Mouse (Mus musculus) MEL (cell line): ENCODE measurements around the gene Nubp2. TPM values are rescaled to one million over a fixed set of nuclear protein-coding genes. Genes with fewer than 3 reads are reported as not detected.

Experiments
- DNase-seq: peaks from one replicate; pipeline ENCODE4 v3.0.0; 2011; ENCODE audit warnings: low read depth, low spot score
- H3K27ac ChIP-seq: 2 replicates; pipeline ENCODE4 v1.5.1; 2012; ENCODE audit warnings: low read depth, mild to moderate bottlenecking, control low read depth, low read length, moderate library complexity; ENCODE audit not compliant: control insufficient read depth
- H3K27me3 ChIP-seq, 2 experiments: fragments of 150-350 bp in 1 of 2; sonication (generic) in 1 of 2; 2 replicates each; pipeline ENCODE4 v1.6.1; 2012; ENCODE audit warnings: low read length in 2 of 2, mild to moderate bottlenecking in 2 of 2, improper control_type of control experiment in 1 of 2, moderate library complexity in 1 of 2; ENCODE audit not compliant: insufficient read depth in 2 of 2, control insufficient read depth in 1 of 2
- H3K36me3 ChIP-seq, 2 experiments: 2 replicates each; pipeline ENCODE4 v1.6.1; 2012 to 2014; ENCODE audit warnings: low read length in 2 of 2, improper control_type of control experiment in 1 of 2, inconsistent platforms in 1 of 2, mild to moderate bottlenecking in 1 of 2; ENCODE audit not compliant: insufficient read depth in 2 of 2, control insufficient read depth in 1 of 2
- H3K4me1 ChIP-seq, 2 experiments: fragments of 150-350 bp in 1 of 2; sonication (generic) in 1 of 2; 2 replicates each; pipeline ENCODE4 v1.6.1; 2012; ENCODE audit warnings: low read length in 2 of 2, improper control_type of control experiment in 1 of 2, mild to moderate bottlenecking in 1 of 2; ENCODE audit not compliant: insufficient read depth in 2 of 2, control insufficient read depth in 1 of 2
- H3K4me3 ChIP-seq, 2 experiments: fragments of 150-350 bp in 1 of 2; sonication (generic) in 1 of 2; 2 replicates each; pipeline ENCODE4 v1.5.1; 2012; ENCODE audit warnings: low read depth in 2 of 2, low read length in 2 of 2, mild to moderate bottlenecking in 2 of 2, moderate library complexity in 2 of 2, control low read depth in 1 of 2, improper control_type of control experiment in 1 of 2; ENCODE audit not compliant: control insufficient read depth in 1 of 2, insufficient read depth in 1 of 2
- H3K79me2 ChIP-seq: 2 replicates; pipeline ENCODE4 v1.6.1; 2012; ENCODE audit warnings: mild to moderate bottlenecking, low read length, moderate library complexity; ENCODE audit not compliant: control insufficient read depth, poor library complexity, insufficient read depth
- H3K9ac ChIP-seq: 2 replicates; pipeline ENCODE4 v1.6.1; 2012; ENCODE audit warnings: low read depth, mild to moderate bottlenecking, control low read depth, low read length, moderate library complexity; ENCODE audit not compliant: control insufficient read depth, poor library complexity, severe bottlenecking
- H3K9me3 ChIP-seq: fragments of 150-350 bp; sonication (generic); replicated peaks from 2 replicates; pipeline ENCODE4 v1.6.1; 2012; ENCODE audit warnings: mild to moderate bottlenecking, low read length, improper control_type of control experiment, moderate library complexity; ENCODE audit not compliant: insufficient read depth
- E2F4 ChIP-seq: IDR thresholded peaks from 2 replicates; pipeline ENCODE4 v1.6.1; 2011; ENCODE audit warnings: low read depth, low read length, improper control_type of control experiment, borderline replicate concordance
- EP300 ChIP-seq, 2 experiments: IDR thresholded peaks; 2 replicates each; pipeline ENCODE4 v1.6.1; 2011; ENCODE audit warnings: improper control_type of control experiment in 2 of 2, low read length in 2 of 2, low read depth in 1 of 2, mild to moderate bottlenecking in 1 of 2
- ETS1 ChIP-seq: IDR thresholded peaks from 2 replicates; pipeline ENCODE4 v1.6.1; 2012; ENCODE audit warnings: low read depth, mild to moderate bottlenecking, inconsistent platforms, low read length, improper control_type of control experiment, moderate library complexity
- GABPA ChIP-seq: IDR thresholded peaks from 2 replicates; pipeline ENCODE4 v1.6.1; 2012; ENCODE audit warnings: low read depth, mild to moderate bottlenecking, inconsistent platforms, low read length, improper control_type of control experiment, moderate library complexity
- GATA1 ChIP-seq: IDR thresholded peaks from 2 replicates; pipeline ENCODE4 v1.6.1; 2011; ENCODE audit warnings: low read depth, low read length, improper control_type of control experiment
- HCFC1 ChIP-seq: IDR thresholded peaks from 2 replicates; pipeline ENCODE4 v1.6.1; 2012; ENCODE audit warnings: low read depth, mild to moderate bottlenecking, inconsistent platforms, low read length, improper control_type of control experiment, moderate library complexity
- MAZ ChIP-seq: IDR thresholded peaks from 2 replicates; pipeline ENCODE4 v1.6.1; 2012; ENCODE audit warnings: low read depth, mild to moderate bottlenecking, inconsistent platforms, low read length, improper control_type of control experiment
- MYB ChIP-seq: IDR thresholded peaks from 2 replicates; pipeline ENCODE4 v1.6.1; 2011; ENCODE audit warnings: mild to moderate bottlenecking, low read depth, low read length, improper control_type of control experiment
- MYC ChIP-seq: IDR thresholded peaks from 2 replicates; pipeline ENCODE4 v1.6.1; 2011; ENCODE audit warnings: low read depth, mild to moderate bottlenecking, low read length, improper control_type of control experiment, moderate library complexity
- NRF1 ChIP-seq: IDR thresholded peaks from 2 replicates; pipeline ENCODE4 v1.6.1; 2014; ENCODE audit warnings: low read depth, mild to moderate bottlenecking, inconsistent platforms, low read length, improper control_type of control experiment, moderate library complexity; ENCODE audit not compliant: poor library complexity, insufficient read depth, severe bottlenecking
- RCOR1 ChIP-seq: IDR thresholded peaks from 2 replicates; pipeline ENCODE4 v1.6.1; 2012; ENCODE audit warnings: low read depth, mild to moderate bottlenecking, inconsistent platforms, low read length, improper control_type of control experiment
- SIN3A ChIP-seq: IDR thresholded peaks from 2 replicates; pipeline ENCODE4 v1.6.1; 2012; ENCODE audit warnings: low read length, improper control_type of control experiment, inconsistent platforms
- TAL1 ChIP-seq: IDR thresholded peaks from 2 replicates; pipeline ENCODE4 v1.6.1; 2012; ENCODE audit warnings: mild to moderate bottlenecking, inconsistent platforms, low read length, moderate library complexity, mixed read lengths
- TCF12 ChIP-seq: IDR thresholded peaks from 2 replicates; pipeline ENCODE4 v1.6.1; 2014; ENCODE audit warnings: low read depth, mild to moderate bottlenecking, inconsistent platforms, low read length, improper control_type of control experiment, moderate library complexity
- USF1 ChIP-seq: IDR thresholded peaks from 2 replicates; pipeline ENCODE4 v1.6.1; 2014; ENCODE audit warnings: low read depth, mild to moderate bottlenecking, inconsistent platforms, low read length, improper control_type of control experiment, moderate library complexity
- ZKSCAN1 ChIP-seq: IDR thresholded peaks from 2 replicates; pipeline ENCODE4 v1.6.1; 2012; ENCODE audit warnings: low read depth, mild to moderate bottlenecking, inconsistent platforms, low read length, improper control_type of control experiment, moderate library complexity
- ZNF384 ChIP-seq: IDR thresholded peaks from 2 replicates; pipeline ENCODE4 v1.6.1; 2012; ENCODE audit warnings: low read depth, mild to moderate bottlenecking, inconsistent platforms, low read length, improper control_type of control experiment
- polyA plus RNA-seq, 2 experiments: library from polyadenylated mRNA; stranded (reverse) in 1 of 2; unstranded in 1 of 2; fragments of >175 nt in 1 of 2; fragments of >200 nt in 1 of 2; gene quantifications; 2 replicates each; pipeline versions ENCODE4 v1.2.1 to v1.2.4; 2012; ENCODE audit warnings: low replicate concordance in 2 of 2, low read depth in 1 of 2; ENCODE audit not compliant: insufficient read length in 2 of 2, insufficient read depth in 1 of 2, missing spikeins in 1 of 2
- total RNA-seq: library from RNA; depleted of rRNA; stranded (reverse); fragments of 300-350 nt; gene quantifications from 2 replicates; pipeline ENCODE4 v1.2.3, GENCODE M21; 2012

The Nubp2 gene
- total and polyA plus RNA-seq, 3 experiments, result 141 to 191 TPM; not detected in 1

GRCm38 (mm10) chr17:24913984-24914383, 27.8 kb upstream of the Nubp2 start:
- Histone ChIP-seq H3K9me3 (no peaks in the 10 kb centered on the region), H3K9ac (no peak overlapping the region), H3K27me3 (no peaks in the 10 kb centered on the region), H3K79me2 (no peaks in the 10 kb centered on the region), H3K27ac (peak overlapping the region; percentile 15; the same call in 1 of the 2 replicates), H3K4me3 (no peak overlapping the region), H3K4me1 (peaks cover 0 to 7% of the 10 kb centered on the region in 2 experiments), H3K36me3 (peaks cover 9 to 19% of the 10 kb centered on the region in 2 experiments)
- DNase-seq, result peak; percentile 54
- TF ChIP-seq MAZ (no peak), MYB (peak; percentile 65), EP300 (IDR thresholded peaks at IDR 0.05; ENCODE audit: low read depth in 1 of 2, low read length in 2 of 2) (peak; percentile 74 to 80), MYC (peak; percentile 60; the same call in 1 of the 2 replicates), GATA1 (peak; percentile 72), TAL1 (peak; percentile 77), SIN3A (no peak), GABPA (no peak), TCF12 (peak; percentile 55; the same call in 1 of the 2 replicates)

- no peaks in the 10 kb centered on the region for H3K79me2 ChIP-seq
- TF ChIP-seq E2F4 (no peak), ZNF384 (no peak), RCOR1 (no peak), HCFC1 (no peak), ZKSCAN1 (no peak), SIN3A (no peak), ETS1 (no peak), NRF1 (no peak), USF1 (no peak)
- TF ChIP-seq, all 39 proteins: peak for 0
- Histone ChIP-seq H3K27me3 (no peaks in the 10 kb centered on the region), H3K9me3 (no peaks in the 10 kb centered on the region), H3K9ac (no peak overlapping the region), H3K36me3 (peaks cover 6 to 12% of the 10 kb centered on the region in 2 experiments), H3K27ac (no peak overlapping the region), H3K4me1 (peaks cover 2 to 5% of the 10 kb centered on the region in 2 experiments; a peak in 3 of 4 replicates), H3K4me3 (no peak overlapping the region)
- no peak for DNase-seq
These were observed 21.4 kb upstream of the Nubp2 start for GRCm38 (mm10) chr17:24907591-24907990.
